In the genomic region with DNA sequence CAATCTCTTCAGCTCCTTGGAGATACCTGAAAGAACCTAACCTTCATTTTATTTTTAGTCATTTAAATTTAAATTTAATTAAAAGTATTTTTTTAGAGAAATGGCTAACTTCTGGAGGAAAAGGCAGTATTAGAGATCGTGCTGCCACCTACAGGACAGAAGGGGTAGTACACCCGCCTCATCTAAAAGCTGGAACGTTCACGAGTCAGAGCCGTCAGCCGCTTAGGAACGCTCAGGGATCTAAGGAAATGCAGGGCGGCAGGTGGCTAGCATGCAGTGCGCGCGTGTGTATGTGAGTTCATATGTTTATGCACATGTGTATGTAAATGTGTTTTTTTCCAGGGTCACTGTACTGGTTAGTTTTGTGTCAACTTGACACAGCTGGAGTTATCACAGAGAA, we compare ENCODE assay signal across 8 mouse cellular contexts. TPM values are rescaled to one million over a fixed set of nuclear protein-coding genes. Genes with fewer than 3 reads are reported as not detected.
A peak's percentile ranks its signal among the peaks of the same experiment; 100 is the strongest.
DNase-seq lines count a peak whose midpoint lies in the region; ATAC-seq and TF ChIP-seq lines count a peak whose summit lies in the region.

No protein-coding gene starts in this region.

- no peak overlapping the region for H3K9ac ChIP-seq in kidney, embryonic 15.5 days
- H3K9ac ChIP-seq in forebrain, embryonic 12.5 days: no peak overlapping the region
- H3K9ac ChIP-seq in hindbrain, embryonic 13.5 days: no peak overlapping the region
- no peak overlapping the region for H3K9ac ChIP-seq in midbrain, embryonic 16.5 days (ENCODE audit: low read depth, low read length)

- peak; percentile 81 for TF ChIP-seq CTCF in brain, embryonic 14.5 days (IDR thresholded peaks at IDR 0.05; ENCODE audit: borderline replicate concordance, extremely low read depth, insufficient read depth, insufficient read length)

- no peak overlapping the region for H3K4me3 ChIP-seq in kidney, embryonic 15.5 days (replicated peaks)
- no peak overlapping the region for H3K4me3 ChIP-seq in forebrain, embryonic 12.5 days (replicated peaks)
- H3K4me3 ChIP-seq in hindbrain, embryonic 13.5 days: no peak overlapping the region
- no peak overlapping the region for H3K4me3 ChIP-seq in midbrain, embryonic 16.5 days (ENCODE audit: low read depth, low read length)

- TF ChIP-seq POLR2A in brain, embryonic 14.5 days (IDR thresholded peaks at IDR 0.05; ENCODE audit: borderline replicate concordance, extremely low read depth, insufficient read depth, insufficient read length, poor library complexity, severe bottlenecking): no peak

- H3K4me1 ChIP-seq in kidney, embryonic 15.5 days: peaks cover 15% of the 10 kb centered on the region; the same call in 1 of the 2 replicates
- 0 out of 2 replicates have a peak, but pooled peaks cover 4% of the 10 kb centered on the region for H3K4me1 ChIP-seq in forebrain, embryonic 12.5 days
- H3K4me1 ChIP-seq in hindbrain, embryonic 13.5 days (replicated peaks): 0 out of 2 replicates have a peak, but pooled peaks cover 3% of the 10 kb centered on the region
- H3K4me1 ChIP-seq in midbrain, embryonic 16.5 days (ENCODE audit: control insufficient read depth, insufficient read depth, low read length): no peaks in the 10 kb centered on the region

- ATAC-seq in kidney, embryonic 15.5 days (replicated peaks; ENCODE audit: low FRiP score): no peak
- peak; percentile 53; the same call in 1 of the 2 replicates for ATAC-seq in forebrain, embryonic 12.5 days (ENCODE audit: low FRiP score)
- ATAC-seq in hindbrain, embryonic 13.5 days (ENCODE audit: low FRiP score): 0 out of 2 replicates have a peak, but pooled peaks have one; percentile 45
- ATAC-seq in midbrain, embryonic 16.5 days: no peak

- H3K27me3 ChIP-seq in kidney, embryonic 15.5 days: 0 out of 2 replicates have a peak, but pooled peaks cover 6% of the 10 kb centered on the region
- peaks cover 4% of the 10 kb centered on the region for H3K27me3 ChIP-seq in forebrain, embryonic 12.5 days
- H3K27me3 ChIP-seq in hindbrain, embryonic 13.5 days: peaks cover 5% of the 10 kb centered on the region; the same call in 1 of the 2 replicates
- H3K27me3 ChIP-seq in midbrain, embryonic 16.5 days (ENCODE audit: control insufficient read depth, insufficient read depth, low read depth, low read length): no peaks in the 10 kb centered on the region; the same call in 1 of the 2 replicates

- 9% methylated on average over 11 of the region's 11 CpGs for WGBS in kidney, embryonic 15.5 days
- 7% methylated on average over 11 of the region's 11 CpGs for WGBS in forebrain, embryonic 12.5 days
- 8% methylated on average over 11 of the region's 11 CpGs for WGBS in hindbrain, embryonic 13.5 days
- WGBS in midbrain, embryonic 16.5 days: 2% methylated on average over 11 of the region's 11 CpGs

- no peak overlapping the region for H3K27ac ChIP-seq in kidney, embryonic 15.5 days
- H3K27ac ChIP-seq in forebrain, embryonic 12.5 days: no peak overlapping the region
- H3K27ac ChIP-seq in hindbrain, embryonic 13.5 days: no peak overlapping the region
- no peak overlapping the region for H3K27ac ChIP-seq in midbrain, embryonic 16.5 days (ENCODE audit: low read length)

- H3K36me3 ChIP-seq in kidney, embryonic 15.5 days: no peaks in the 10 kb centered on the region
- H3K36me3 ChIP-seq in forebrain, embryonic 12.5 days (replicated peaks): no peaks in the 10 kb centered on the region
- no peaks in the 10 kb centered on the region for H3K36me3 ChIP-seq in hindbrain, embryonic 13.5 days
- H3K36me3 ChIP-seq in midbrain, embryonic 16.5 days (ENCODE audit: control insufficient read depth, insufficient read depth, low read length): no peaks in the 10 kb centered on the region

- DNase-seq in kidney, adult 11 months: peak; percentile 42
- DNase-seq in brain, embryonic 14.5 days (ENCODE audit: low read depth): peak; percentile 80
- DNase-seq in left cerebral cortex, adult 18-20 months (ENCODE audit: low spot score in 2 of 2): peak; percentile 69 to 73
- DNase-seq in spleen, postnatal 4 days (ENCODE audit: low spot score in 2 of 2): peak; percentile 30 to 73

- H3K4me2 ChIP-seq in kidney, embryonic 15.5 days: no peak overlapping the region
- H3K4me2 ChIP-seq in forebrain, embryonic 12.5 days: no peak overlapping the region
- no peak overlapping the region for H3K4me2 ChIP-seq in hindbrain, embryonic 13.5 days
- 0 out of 2 replicates have a peak overlapping the region, but pooled peaks have one; percentile 7 for H3K4me2 ChIP-seq in midbrain, embryonic 16.5 days (ENCODE audit: low read length)

- no peaks in the 10 kb centered on the region for H3K9me3 ChIP-seq in kidney, embryonic 15.5 days (replicated peaks)
- no peaks in the 10 kb centered on the region for H3K9me3 ChIP-seq in forebrain, embryonic 12.5 days
- no peaks in the 10 kb centered on the region for H3K9me3 ChIP-seq in hindbrain, embryonic 13.5 days
- no peaks in the 10 kb centered on the region for H3K9me3 ChIP-seq in midbrain, embryonic 16.5 days (replicated peaks; ENCODE audit: control insufficient read depth, low read length, poor library complexity, severe bottlenecking)

RNA-seq across cellular contexts. Expression of a gene that starts 16.3 kb away (rescaled TPM):
- not detected in 2 replicates for polyA plus RNA-seq in kidney, embryonic 15.5 days (2015; fragmentation: Nextera tagmentation; extraction: Ambion mirVana)
- polyA plus RNA-seq in brain, embryonic 14.5 days (2012; rRNA removed): not detected in 2 replicates
- not detected in 2 replicates for polyA plus RNA-seq in forebrain, embryonic 12.5 days (2016; fragmentation: Nextera tagmentation; extraction: Ambion mirVana)
- polyA plus RNA-seq in hindbrain, embryonic 13.5 days (2015; fragmentation: Nextera tagmentation; extraction: Ambion mirVana): not detected in 2 replicates
- not detected for total RNA-seq in left cerebral cortex, adult 18-20 months (2021)
- not detected in 2 replicates for polyA plus RNA-seq in midbrain, embryonic 16.5 days (2015; fragmentation: Nextera tagmentation; extraction: Ambion mirVana)

Comparison
In these comparisons a context has a peak if more than half of its experiments do, and no peak if none do; other contexts are left out.
1. ATAC-seq: peak in forebrain, embryonic 12.5 days (single experiment) and hindbrain, embryonic 13.5 days (single experiment); none in kidney, embryonic 15.5 days (single experiment) and midbrain, embryonic 16.5 days (single experiment).
2. Peak in every context shown above with its lines, with median percentiles within 50 percentile points of each other: DNase-seq.